Mouse (Mus musculus): ENCODE data around the gene Stx8. TPM values are rescaled to one million over a fixed set of nuclear protein-coding genes. Genes with fewer than 3 reads are reported as not detected.

Gene Stx8
- total RNA-seq, 2 experiments from 2014 or later, result 24.6 to 27.5 TPM

DNA sequence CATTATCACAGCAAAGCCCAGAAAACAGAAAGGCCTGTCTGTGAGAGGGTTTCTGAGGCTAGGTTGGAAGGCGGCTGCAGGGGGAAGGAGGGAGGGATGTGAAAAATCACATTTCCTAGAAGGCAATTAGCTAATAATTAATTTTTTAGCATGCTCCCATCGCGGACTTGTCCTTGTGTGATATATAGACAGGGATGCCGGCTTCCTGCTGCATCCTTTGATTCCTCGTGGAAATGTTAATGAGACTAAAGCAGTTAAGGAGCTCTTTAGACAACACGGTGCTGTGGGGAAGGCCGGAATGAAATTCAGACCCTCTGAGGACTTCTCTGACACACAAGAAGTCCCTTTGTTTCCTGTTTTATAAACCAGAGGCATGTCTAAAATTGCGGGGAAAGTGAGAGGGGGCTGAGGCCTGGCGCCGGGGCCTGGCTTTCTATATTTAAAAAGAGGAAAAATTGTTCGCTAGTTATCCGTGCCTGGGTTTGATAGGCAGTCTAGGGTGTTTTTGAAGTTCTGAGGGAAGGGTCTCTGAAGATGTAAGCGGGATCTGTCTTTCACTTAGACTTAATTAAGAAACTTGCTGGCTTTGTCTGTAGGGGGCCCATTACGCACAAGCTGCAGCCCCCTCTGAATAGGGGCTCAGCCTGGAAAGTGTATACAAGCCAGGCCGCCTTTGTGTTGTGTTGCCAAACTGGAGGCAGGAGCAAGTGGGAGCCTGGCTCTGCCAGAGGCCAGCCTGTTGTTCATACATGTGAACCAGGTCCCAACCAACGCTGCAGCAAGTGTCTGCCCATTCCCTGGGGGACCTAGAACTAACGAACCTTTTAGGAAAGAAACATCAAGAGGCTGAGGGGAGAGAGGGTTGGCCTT is 179.8 kb downstream of the Stx8 start:
- DNase-seq, result no peak

DNA sequence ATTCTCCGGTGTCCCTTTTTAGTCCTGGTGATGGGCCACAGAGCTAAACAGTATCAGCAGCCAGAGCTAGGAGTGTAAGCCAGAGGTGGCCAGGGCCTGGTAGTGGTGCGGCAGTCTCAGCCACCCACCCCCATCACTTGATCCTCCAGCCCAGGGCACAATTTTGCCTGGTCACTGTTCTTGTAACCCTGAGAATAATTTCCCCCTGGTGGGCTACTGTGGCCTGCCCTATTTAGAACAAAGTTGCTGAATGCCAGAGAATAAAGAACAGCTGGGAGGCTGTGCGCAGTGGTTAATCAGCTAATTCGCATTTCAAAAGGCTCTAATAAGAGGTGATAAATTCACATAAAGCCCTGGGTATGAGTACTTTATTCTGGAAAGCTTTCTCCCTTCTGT is 180.5 kb downstream of the Stx8 start:
- no peak for DNase-seq

DNA sequence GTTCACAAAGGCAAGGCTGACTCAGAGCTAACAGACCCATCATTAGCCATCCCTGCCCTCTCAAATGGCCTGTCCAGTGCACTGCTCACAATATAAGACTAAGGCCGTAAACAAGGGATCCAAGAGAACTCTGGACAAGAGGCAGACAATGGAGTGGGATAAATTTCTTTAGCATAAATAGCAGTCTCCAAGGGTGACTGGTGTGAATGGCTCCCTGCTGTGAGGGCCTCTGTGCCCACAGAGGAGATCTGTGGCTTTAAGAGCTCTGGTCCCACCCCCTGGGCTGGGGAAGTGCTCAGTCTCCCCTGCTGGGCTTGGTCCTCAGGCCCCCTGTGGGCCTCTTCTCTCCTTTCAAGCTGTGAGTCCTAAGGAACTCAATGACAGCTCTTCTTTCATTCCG is 184.9 kb downstream of the Stx8 start:
- DNase-seq, result no peak

DNA sequence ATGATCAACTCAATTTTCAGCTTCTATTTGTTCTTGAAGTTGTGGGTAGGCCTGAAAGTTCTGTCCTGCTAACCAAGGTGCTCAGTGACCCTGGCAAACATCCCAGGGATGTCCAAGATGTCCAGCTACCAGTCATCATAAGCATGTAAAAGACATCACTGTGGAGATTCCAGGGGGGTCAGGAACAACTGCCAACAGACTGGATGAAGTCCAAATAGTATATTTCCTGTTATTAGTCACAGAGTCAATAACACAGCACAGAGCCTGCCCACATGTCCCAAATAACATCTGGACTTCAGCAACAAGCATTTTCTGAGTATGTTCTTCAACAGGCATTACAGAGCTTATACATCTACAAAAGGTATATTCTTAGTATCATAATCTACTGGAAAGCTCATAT is 189.8 kb downstream of the Stx8 start:
- no peak for DNase-seq

DNA sequence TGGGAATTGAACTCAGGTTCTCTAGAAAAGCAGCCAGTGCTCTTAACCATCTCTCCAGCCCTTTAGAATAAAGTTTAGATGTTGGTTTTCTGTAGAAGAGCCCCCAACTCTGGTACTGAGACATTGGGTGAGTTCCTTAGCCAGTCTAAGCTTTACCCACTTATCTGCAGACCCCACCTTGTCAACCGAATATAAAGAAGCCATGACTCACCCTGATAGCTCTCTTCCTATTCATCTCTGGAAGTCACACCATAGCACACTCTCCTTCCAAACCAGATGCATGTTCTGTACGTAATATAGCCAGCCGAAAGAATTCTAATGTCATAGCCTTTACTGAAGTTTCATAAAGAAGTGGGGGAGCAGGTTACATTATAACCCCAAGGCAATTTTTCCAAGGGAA is 192.2 kb downstream of the Stx8 start:
- no peak for DNase-seq

DNA sequence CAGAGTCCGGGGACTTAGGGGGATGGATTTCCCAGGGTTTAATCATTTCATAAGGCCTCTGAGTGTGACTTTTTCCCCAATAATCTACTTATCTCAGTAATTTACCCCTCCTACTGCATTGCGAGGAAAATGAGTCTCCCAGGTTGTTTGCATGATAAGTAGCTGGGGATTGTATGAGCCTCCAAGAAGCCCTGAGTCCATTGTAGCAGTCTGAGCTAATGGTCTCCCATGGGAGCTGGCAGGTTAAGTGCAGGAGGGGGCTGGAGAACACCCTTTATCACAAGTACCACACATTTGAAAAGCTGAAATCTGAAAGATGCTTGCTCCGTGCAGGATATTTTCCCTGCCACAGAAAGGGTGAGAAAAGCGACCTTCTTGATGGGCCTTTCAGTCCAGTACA is 193.9 kb downstream of the Stx8 start:
- no peak for DNase-seq

DNA sequence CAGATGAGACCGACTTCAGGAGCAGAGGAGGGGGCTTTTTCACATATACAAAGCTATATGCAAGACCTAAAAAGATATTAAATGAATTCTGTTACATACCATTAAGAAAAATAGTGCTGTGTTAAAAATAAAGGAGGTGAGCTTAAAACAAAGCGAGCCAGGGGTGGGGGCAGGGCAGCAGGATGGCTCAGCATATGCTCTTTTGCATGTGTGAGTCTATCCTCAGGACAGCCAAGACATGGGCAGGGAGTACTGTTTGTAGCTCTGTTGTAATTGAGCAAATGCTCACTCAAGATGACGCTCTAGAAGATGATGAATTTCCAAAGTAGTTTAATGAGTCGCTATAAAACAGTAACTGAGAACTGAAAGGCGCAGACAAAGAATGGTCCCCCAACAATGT is 198.4 kb downstream of the Stx8 start:
- no peak for DNase-seq

DNA sequence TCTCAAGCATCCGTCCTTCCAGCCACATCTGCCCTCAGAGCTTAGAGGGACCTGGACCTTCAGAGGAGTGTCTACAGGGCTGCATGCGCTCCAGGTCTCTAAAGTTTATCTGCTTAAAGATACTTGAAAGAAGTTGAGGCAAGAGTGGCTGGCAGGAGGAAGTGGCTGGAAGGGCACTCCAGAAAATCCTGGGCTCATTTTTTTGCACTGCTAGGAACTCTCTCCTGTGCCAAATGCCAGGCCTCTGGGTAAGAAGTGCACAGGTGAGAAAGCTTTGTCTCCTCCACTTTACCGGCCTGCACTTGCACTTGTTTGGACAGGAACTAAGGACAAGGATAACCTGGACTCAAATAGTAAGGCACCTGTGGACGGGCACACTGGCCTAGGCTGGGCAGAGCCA is 202.4 kb downstream of the Stx8 start:
- no peak for DNase-seq

DNA sequence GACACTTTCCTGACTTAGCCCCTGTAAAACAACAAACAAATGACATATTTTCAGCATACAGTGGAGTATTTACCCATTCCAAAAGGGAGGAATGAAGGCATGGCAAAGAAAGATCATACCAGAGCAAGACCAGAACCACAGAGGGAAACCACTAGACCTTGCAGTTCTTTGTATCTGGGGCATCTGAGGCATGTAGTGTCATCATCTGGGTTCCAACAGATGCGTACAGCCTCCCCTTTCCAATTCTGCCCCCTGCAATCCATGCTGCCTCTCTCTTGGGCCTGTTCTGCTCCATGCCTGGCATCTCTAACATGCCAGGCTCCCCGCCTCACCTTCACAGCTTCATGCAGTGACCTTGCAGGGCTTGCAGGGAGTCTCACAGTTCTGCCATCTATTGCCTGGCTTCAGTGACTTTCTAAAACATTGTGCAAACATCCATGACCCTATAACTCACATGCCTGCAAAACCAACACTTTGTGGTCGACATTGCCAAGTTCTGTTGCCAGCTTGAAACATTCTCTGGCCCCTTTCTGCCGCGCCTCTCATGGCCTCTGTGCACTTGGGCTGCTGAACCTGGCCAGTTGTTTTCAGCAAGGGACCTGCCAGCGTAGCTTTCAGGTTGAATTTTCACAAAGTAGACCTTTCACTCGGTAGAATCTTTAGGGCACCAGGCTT is 206.1 kb downstream of the Stx8 start:
- DNase-seq, result no peak

DNA sequence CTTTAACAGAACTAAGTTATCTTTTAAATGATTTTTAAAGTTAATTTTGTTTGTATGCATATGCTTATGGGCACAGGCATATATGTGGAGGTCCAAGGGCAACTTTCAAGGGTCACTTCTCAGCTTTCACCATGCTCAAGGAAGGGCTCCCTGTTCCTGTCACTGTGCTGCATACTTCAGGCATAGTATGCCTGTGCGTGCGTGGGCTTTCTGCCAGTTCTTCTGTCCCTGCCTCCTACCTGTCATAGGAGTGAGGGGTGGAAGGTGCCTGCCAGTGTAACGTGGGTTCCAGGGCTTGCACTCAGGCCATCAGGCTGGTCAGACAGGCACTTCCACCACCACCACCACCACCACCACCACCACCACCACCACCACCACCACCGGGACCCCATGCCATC is 206.7 kb downstream of the Stx8 start:
- no peak for DNase-seq

DNA sequence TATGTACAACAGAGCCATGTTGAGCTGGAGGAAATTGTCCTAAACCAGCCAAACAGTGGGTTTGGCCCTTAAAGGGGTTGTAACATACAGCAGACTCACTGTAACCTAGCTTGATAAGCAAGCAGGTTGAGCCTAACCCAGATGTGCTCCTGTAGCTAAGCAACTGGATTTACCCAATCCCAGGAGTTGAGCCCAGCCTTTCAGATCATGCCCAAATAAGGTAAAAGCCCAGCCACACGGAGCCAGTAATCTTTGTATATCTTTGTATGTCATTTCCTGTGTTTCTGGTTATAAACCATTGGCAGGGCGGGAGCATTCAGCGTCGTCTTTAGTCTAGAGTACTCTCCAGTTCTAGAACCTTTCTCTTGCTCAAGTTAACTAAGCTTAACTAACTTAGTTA is 210.6 kb downstream of the Stx8 start:
- no peak for DNase-seq

DNA sequence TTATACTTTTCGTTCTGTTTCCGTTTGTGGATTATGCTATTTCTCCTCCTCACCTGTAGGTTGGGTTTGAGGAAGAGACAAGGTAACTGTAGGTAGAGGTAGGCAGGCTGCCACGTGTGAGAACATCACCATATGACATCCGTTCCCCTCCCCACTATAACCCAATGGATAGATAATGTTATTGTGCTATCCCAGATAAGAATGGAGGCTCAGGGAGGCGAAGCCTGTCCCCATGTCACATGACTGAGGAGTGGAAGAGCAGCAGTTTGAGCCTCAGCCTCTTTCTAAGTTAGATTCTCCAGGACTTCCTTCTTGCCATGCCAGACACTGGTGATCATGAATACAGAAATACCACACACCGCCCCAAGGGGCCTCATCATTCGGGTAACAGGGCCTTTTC is 211.4 kb downstream of the Stx8 start:
- DNase-seq, result no peak

DNA sequence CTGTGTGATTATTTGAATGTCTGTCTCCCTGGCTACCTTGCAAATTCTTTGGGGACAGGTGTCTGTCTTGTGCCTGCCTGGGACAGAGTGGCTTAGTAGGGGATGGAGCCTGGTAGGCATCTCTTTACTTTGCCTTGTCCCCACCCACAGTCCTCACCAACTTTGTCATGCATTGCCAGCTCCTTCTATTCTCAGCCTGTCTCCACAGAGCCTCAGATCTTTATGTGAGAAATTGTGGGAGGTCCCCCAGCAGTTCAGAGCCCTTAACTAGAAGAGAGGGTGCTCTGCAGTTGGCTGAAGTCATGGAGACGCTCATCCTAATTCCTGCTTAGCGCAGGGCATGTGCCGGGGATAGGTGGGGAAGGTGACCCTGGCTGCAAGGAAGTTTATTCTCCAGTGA is 219.7 kb downstream of the Stx8 start:
- no peak for DNase-seq

DNA sequence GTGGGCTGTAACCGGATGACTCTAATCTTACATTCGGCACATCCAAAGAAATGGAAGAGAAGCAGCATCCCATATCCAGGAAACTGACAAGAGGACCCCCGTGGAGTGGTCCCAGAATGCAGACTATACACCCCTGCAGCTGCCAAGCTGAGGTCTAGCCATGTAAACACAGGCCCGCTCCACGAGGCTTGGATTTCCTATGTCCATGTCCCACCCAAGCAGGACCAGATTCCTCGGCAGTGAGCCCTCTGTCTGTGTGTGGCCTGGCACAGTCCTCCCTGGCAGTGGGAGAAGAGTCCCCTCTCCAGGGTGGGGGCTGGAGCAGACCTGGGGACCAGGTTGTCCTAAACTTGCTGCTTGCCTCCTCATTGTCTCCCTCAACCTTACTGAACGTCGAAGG is 221.2 kb downstream of the Stx8 start:
- no peak for DNase-seq

DNA sequence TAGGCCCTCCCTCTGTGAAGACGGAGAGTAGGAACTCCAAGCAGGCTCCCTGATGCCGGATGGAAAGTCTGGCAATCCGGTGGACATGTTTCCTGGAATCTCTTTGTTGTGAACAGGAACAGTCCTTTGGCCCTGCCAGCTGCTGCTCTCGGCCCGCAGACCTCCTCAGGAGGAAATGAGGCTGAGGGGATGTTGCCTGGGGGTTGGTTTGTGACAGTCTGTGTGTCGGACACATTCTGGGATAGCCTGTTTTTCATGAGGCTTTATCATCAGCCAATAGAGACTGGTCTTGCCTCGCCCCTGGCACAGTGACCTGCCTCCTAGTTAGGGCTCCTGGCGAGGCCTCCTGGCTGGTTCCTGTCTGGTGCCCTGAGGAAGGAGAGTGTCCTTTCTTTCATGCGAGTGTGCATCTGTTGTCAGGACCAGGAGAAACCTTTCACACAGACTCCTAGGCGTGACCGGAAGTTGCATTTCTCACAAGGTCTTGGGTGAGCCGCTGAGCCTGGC is 222.8 kb downstream of the Stx8 start:
- DNase-seq, result no peak

DNA sequence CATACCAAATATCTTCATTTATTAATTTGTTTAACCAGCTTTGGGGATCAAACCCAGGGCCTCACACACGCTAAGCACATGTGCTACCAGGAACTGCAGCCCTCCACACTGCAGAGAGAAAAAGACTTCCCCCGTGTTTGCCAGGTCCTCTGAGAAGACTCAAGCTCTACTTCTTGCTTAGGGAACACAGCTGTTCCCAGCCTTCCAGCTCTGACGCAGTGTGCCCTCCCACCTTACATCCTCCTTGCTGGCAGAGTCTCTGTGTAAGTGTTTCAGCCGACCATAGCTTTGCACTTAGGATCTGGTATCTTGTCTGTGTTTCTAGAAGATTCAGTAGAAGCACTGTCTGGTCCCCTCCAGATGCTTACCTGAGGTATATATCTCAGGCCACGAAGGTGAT is 224.9 kb downstream of the Stx8 start:
- no peak for DNase-seq

DNA sequence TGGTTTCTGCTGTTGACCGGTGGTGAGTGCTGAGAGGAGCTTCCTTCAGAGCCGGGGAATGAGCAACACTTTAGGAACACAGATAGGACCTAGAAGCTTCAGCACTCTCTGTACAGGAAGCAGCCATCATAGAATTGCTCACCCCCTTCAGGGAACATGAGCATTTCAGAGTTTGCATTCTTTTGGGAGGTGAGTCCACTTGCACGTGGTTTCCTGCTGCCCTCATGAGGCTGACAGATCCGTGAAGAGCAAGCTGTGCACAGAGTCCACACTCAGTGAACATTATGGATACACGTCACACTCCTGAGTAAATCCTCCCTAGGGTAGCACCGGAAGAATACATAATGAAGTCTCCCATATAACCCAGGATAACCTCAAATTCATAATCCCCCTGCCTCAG is 229.2 kb downstream of the Stx8 start:
- no peak for DNase-seq

DNA sequence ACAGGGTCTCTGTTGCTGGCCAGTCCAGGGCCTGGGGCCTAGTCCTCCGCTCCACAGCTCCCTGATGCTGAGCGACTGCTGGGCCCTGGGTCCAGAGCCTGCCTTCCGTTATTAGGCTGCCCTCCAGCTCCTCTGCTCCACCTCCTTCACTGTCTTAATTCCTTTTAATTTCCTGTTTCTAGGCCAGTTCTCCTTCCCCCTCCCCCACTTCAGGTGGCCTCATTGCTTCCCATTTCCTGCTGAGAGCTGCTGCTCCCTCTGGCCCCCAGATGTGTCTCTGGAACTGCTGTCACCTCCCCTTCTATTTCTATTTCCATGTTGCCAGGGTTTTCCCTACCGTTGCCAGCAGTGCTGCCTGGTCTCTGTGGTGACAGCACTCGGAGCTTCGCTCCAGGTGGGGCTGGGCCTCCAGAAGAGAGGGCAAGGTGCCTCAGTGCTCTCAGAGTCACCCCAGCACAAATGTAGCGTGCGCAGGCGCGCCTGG is 229.7 kb downstream of the Stx8 start:
- no peak for DNase-seq

DNA sequence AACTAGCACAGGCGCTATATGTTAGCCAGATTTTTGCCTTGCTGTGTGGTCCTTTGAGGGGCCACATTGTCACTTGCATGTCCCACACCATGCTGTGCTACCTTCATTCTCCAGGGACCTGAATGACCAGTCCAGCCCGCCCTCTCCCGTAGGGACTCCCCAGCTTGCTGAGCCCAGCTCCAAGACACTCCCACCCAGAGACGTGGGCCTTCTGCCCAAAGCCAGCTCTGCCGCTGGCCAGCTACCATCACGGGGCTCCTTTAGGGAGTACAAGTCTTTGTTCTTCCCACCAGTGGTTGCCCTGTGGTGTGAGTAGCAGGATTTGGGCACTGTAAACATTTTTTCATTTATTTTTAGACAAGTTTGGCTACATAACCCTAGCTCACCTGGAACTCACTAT is 230.6 kb downstream of the Stx8 start:
- DNase-seq, result no peak

DNA sequence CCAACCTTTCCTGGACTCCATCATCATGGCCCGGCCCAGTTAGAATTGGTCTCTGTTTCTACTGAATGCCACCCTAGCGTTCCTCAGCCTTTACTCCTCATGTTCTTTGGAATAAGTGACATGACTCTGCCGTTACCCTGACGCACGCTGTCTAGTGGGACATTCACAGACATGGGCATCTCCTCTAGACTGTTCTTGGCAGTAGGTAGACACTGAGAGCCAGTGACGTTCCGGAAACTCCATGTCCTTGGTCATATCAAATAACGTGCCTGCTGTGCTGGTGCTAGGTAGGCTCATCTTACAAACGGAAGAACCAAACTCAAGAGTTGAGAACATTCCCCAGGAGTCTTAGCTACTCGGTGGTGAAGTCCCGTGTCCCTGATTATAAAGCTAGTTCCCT is 231.5 kb downstream of the Stx8 start:
- no peak for DNase-seq

DNA sequence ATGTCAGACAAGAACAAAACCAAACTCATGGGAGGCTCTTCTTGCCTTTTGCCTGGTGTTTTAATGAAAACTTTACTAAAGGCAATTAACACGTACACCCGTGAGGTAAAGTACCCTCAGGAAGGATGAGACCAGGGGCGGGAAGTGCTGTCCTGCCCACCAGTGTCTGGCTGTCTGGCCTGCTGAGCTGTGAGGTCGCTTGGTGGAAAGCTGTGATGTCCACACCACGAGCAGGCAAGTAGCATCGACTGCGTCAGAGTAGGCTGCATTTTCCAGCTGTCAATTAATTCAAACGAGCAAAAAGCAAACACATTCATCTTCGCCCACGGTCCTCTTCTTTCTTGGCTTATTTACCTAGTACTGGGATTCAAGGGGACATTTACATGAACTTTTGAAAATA is 232.7 kb downstream of the Stx8 start:
- no peak for DNase-seq

DNA sequence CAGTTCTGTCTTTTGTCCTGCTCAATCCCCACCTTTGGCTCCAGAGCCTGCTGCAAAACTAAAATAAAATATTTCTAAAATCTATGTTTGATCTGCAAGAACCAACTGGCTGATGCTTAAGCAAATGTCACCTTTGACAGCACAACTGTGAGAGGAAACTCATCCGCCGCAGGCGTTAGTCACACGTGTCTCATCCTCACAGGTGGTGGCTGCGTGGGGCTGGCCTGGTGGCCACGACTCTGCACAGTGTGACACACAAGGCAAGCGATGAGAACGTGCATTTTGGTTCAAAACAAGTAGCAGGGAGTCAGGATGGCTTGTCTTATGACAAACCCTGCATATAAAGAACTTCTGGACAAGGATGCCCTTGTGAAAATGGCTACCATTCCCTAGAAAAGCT is 233.1 kb downstream of the Stx8 start:
- no peak for DNase-seq

DNA sequence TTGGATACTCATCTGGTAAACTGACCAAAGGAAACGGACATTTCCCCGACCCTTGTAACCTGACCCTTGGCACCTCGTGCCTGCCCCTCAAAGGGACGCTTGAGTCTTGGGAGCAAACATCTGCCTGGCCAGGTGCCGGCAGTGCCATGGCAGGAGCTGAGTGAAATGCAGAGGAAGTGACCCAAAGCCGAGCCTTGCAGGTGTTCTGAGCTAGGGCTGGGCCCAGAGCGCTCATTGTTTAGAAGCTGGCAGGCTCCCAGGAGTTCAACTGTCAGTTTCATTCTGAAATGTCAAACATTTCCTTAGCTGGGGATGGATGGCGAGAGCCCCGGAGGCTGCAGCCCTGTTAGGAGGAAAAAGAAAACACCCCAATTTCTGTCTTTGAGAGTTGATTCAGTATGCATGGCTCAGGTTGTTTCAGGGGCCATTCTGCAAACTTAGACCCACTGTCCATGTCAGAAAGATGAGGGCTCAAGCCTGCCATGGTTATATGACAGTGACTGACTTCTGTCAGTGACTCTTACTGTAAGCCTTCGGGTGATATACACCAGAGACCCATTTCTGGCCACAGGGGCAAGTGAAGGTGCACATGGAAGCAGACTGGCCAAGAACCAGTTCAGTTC is 233.9 kb downstream of the Stx8 start:
- no peak for DNase-seq
